Mouse (Mus musculus): Measurements from ENCODE around the gene Gm49384. TPM values are rescaled to one million over a fixed set of nuclear protein-coding genes. Genes with fewer than 3 reads are reported as not detected.
A peak's percentile ranks its signal among the peaks of the same experiment; 100 is the strongest.

Gene Gm49384
- polyA plus RNA-seq, 1 experiment from 2014 or later: 25.8 TPM

DNA sequence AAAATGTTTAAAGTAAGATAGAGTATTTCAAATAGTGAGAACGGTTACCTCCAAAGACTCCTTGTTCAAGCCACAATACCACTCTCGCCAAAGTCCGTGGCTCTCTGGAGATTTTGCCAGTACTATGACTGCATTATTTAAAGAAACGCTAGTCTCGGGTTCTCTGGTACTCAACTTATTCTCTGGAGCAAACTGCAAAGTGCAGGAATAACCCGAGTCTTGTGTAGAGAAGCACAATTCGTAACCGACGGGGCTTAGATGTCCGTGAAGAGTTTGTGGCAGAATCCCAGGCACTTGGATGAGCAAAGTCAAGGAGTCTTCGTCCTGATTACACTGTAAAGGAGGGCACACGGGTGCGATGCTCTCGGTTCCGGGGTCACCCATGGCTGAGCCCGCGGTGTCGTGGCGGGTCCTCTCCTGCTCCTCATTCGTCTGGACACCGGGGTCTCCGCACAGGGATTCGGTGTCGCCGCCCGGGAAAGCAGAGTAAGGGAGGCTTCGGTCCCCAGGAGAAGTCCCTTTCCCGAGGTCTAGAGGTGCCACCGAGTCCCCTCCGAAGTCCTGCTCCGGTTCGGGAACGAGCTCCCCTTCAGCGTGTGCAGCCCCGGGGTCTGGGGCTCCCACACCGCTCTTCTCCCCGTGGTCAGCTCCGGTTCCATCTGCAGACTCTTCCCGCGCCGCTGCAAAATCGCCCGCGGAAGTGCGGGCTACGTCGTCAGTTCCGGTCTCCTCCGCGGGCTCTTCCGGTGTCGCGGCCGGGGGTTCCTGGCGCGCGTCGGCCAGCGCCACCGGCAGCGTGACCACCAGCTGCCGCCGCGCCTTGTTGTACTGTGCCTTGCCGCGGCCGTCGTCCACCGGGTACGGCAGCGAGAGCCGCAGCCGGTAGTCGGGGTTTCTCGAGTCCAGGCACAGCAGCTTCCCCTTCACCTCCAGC, 7.4 kb downstream of the Gm49384 start, which contains the start of gene Gm49383:
Gene Gm49383 (minus strand): TSS at position 661 of the 934 bp plus-strand sequence.
- Histone ChIP-seq H3K9me3 (ENCODE audit: control insufficient read depth, low read length) (no peaks in the 10 kb centered on the region), H3K4me1 (replicated peaks; ENCODE audit: control insufficient read depth, insufficient read depth, low read length) (peaks cover 4% of the 10 kb centered on the region; the same call in 1 of the 2 replicates), H3K4me2 (ENCODE audit: low read length) (peak within 1 kb of the TSS; percentile 86), H3K27me3 (replicated peaks; ENCODE audit: control insufficient read depth, insufficient read depth, low read length) (no peaks in the 10 kb centered on the region), H3K9ac (ENCODE audit: low read length) (peak within 1 kb of the TSS; percentile 84), H3K36me3 (ENCODE audit: control insufficient read depth, insufficient read depth, low read length) (peaks cover 30% of the 10 kb centered on the region), H3K27ac (ENCODE audit: low read depth) (peak within 1 kb of the TSS; percentile 78), H3K4me3 (ENCODE audit: low read depth, low read length) (peak within 1 kb of the TSS; percentile 98)
- ATAC-seq (replicated peaks; ENCODE audit: low FRiP score, low TSS enrichment, low read depth) (peak; percentile 74), DNase-seq (ENCODE audit: low spot score) (peak; percentile 86)
- under 1% methylated on average over 75 of the region's 75 CpGs for WGBS

DNA sequence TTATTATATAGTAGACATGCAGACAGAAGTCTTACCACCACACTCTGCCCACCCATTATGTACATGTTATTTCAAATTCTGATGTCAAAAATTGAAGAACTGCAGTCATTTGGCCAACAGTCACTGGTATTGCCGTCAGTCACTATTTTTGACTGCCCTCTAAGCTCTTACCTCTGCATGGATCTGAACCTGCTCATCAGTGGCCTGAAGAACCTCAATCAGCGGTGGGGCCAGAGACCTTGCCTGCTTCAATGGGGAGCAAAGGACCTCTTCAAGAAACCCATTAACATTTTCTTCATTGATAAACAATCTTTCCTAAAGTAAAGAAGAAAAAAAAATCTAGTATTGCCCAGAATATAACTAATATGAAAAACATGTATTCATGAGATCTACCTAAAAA, 11.4 kb downstream of the Gm49384 start:
- ATAC-seq (replicated peaks; ENCODE audit: low FRiP score, low TSS enrichment, low read depth): no peak
- WGBS: 96% methylated on average over 2 of the region's 2 CpGs

GRCm38 (mm10) chr12:69191396-69191795, 12.7 kb downstream of the Gm49384 start:
- DNase-seq (ENCODE audit: low spot score): no peak
- H3K36me3 ChIP-seq (ENCODE audit: control insufficient read depth, insufficient read depth, low read length): peaks cover 34% of the 10 kb centered on the region
- no peaks in the 10 kb centered on the region for H3K27me3 ChIP-seq (replicated peaks; ENCODE audit: control insufficient read depth, insufficient read depth, low read length)
- H3K4me2 ChIP-seq (ENCODE audit: low read length): no peak overlapping the region
- no peak overlapping the region for H3K27ac ChIP-seq (ENCODE audit: low read depth)
- peaks cover 7% of the 10 kb centered on the region; the same call in 1 of the 2 replicates for H3K4me1 ChIP-seq (replicated peaks; ENCODE audit: control insufficient read depth, insufficient read depth, low read length)
- ATAC-seq (replicated peaks; ENCODE audit: low FRiP score, low TSS enrichment, low read depth): no peak
- H3K4me3 ChIP-seq (ENCODE audit: low read depth, low read length): no peak overlapping the region
- H3K9ac ChIP-seq (ENCODE audit: low read length): no peak overlapping the region
- WGBS: 91% methylated on average over 5 of the region's 5 CpGs
- no peaks in the 10 kb centered on the region for H3K9me3 ChIP-seq (ENCODE audit: control insufficient read depth, low read length)

More for the DNA sequence above, 11.4 kb downstream of the Gm49384 start:
- Histone ChIP-seq H3K4me3 (ENCODE audit: low read depth, low read length) (no peak overlapping the region), H3K9ac (ENCODE audit: low read length) (no peak overlapping the region), H3K4me1 (replicated peaks; ENCODE audit: control insufficient read depth, insufficient read depth, low read length) (no peaks in the 10 kb centered on the region), H3K27ac (ENCODE audit: low read depth) (no peak overlapping the region), H3K36me3 (ENCODE audit: control insufficient read depth, insufficient read depth, low read length) (peaks cover 31% of the 10 kb centered on the region), H3K27me3 (replicated peaks; ENCODE audit: control insufficient read depth, insufficient read depth, low read length) (no peaks in the 10 kb centered on the region), H3K4me2 (ENCODE audit: low read length) (no peak overlapping the region), H3K9me3 (ENCODE audit: control insufficient read depth, low read length) (no peaks in the 10 kb centered on the region)
- DNase-seq (ENCODE audit: low spot score): no peak

GRCm38 (mm10) chr12:69190522-69190921, 13.5 kb downstream of the Gm49384 start:
- ATAC-seq (replicated peaks; ENCODE audit: low FRiP score, low TSS enrichment, low read depth): no peak
- no peak for DNase-seq (ENCODE audit: low spot score)
- peaks cover 9% of the 10 kb centered on the region for H3K4me1 ChIP-seq (replicated peaks; ENCODE audit: control insufficient read depth, insufficient read depth, low read length)
- no peak overlapping the region for H3K4me3 ChIP-seq (ENCODE audit: low read depth, low read length)
- H3K9ac ChIP-seq (ENCODE audit: low read length): no peak overlapping the region
- H3K27ac ChIP-seq (ENCODE audit: low read depth): no peak overlapping the region
- peaks cover 34% of the 10 kb centered on the region for H3K36me3 ChIP-seq (ENCODE audit: control insufficient read depth, insufficient read depth, low read length)
- no peak overlapping the region for H3K4me2 ChIP-seq (ENCODE audit: low read length)
- H3K27me3 ChIP-seq (replicated peaks; ENCODE audit: control insufficient read depth, insufficient read depth, low read length): no peaks in the 10 kb centered on the region
- WGBS: 98% methylated on average over 1 of the region's 1 CpGs
- no peaks in the 10 kb centered on the region for H3K9me3 ChIP-seq (ENCODE audit: control insufficient read depth, low read length)

DNA sequence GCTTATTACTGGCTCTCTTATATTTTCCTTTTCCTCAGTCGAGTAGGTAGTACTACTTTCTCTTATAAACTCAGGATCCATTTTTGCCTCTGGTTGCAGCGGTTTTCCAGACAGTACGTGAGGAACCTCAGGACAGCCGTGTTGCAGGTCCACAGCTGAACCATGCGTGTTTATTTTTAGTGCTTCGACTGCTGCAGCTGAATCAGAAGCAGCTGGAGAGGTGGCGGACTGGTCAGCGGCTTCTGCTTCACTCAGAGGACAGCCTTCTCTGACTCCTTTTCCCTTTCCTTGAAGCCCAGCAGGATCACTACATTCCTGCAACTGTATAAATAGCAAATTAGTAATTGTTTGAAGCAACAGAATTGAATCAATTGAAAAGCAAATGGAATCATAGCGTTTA, 14.0 kb downstream of the Gm49384 start:
- Histone ChIP-seq H3K36me3 (ENCODE audit: control insufficient read depth, insufficient read depth, low read length) (peaks cover 34% of the 10 kb centered on the region), H3K9me3 (ENCODE audit: control insufficient read depth, low read length) (no peaks in the 10 kb centered on the region), H3K4me3 (ENCODE audit: low read depth, low read length) (no peak overlapping the region), H3K4me1 (replicated peaks; ENCODE audit: control insufficient read depth, insufficient read depth, low read length) (peaks cover 14% of the 10 kb centered on the region), H3K9ac (ENCODE audit: low read length) (no peak overlapping the region), H3K27ac (ENCODE audit: low read depth) (no peak overlapping the region), H3K27me3 (replicated peaks; ENCODE audit: control insufficient read depth, insufficient read depth, low read length) (no peaks in the 10 kb centered on the region), H3K4me2 (ENCODE audit: low read length) (no peak overlapping the region)
- WGBS: 85% methylated on average over 9 of the region's 9 CpGs
- DNase-seq (ENCODE audit: low spot score) (no peak), ATAC-seq (replicated peaks; ENCODE audit: low FRiP score, low TSS enrichment, low read depth) (no peak)

- Histone ChIP-seq H3K4me1 (replicated peaks; ENCODE audit: control insufficient read depth, insufficient read depth, low read length) (peaks cover 16% of the 10 kb centered on the region), H3K4me2 (ENCODE audit: low read length) (0 out of 2 replicates have a peak overlapping the region, but pooled peaks have one; percentile 1), H3K9ac (ENCODE audit: low read length) (no peak overlapping the region), H3K4me3 (ENCODE audit: low read depth, low read length) (no peak overlapping the region), H3K9me3 (ENCODE audit: control insufficient read depth, low read length) (no peaks in the 10 kb centered on the region), H3K36me3 (ENCODE audit: control insufficient read depth, insufficient read depth, low read length) (peaks cover 33% of the 10 kb centered on the region), H3K27ac (ENCODE audit: low read depth) (no peak overlapping the region), H3K27me3 (replicated peaks; ENCODE audit: control insufficient read depth, insufficient read depth, low read length) (no peaks in the 10 kb centered on the region)
- DNase-seq (ENCODE audit: low spot score): no peak
- 68% methylated on average over 5 of the region's 5 CpGs for WGBS
- no peak for ATAC-seq (replicated peaks; ENCODE audit: low FRiP score, low TSS enrichment, low read depth)
Measured at GRCm38 (mm10) chr12:69186811-69187471, 17.1 kb downstream of the Gm49384 start.

DNA sequence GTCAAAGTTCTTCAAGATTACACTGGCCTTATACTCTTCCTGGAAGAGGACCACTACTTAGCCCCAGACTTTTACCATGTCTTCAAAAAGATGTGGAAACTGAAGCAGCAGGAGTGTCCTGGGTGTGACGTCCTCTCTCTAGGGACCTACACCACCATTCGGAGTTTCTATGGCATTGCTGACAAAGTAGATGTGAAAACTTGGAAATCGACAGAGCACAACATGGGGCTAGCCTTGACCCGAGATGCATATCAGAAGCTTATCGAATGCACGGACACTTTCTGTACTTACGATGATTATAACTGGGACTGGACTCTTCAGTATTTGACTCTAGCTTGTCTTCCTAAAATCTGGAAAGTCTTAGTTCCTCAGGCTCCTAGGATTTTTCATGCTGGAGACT, 18.7 kb downstream of the Gm49384 start:
- no peaks in the 10 kb centered on the region for H3K9me3 ChIP-seq (ENCODE audit: control insufficient read depth, low read length)
- no peak for ATAC-seq (replicated peaks; ENCODE audit: low FRiP score, low TSS enrichment, low read depth)
- H3K4me1 ChIP-seq (replicated peaks; ENCODE audit: control insufficient read depth, insufficient read depth, low read length): peaks cover 16% of the 10 kb centered on the region
- WGBS: 84% methylated on average over 7 of the region's 7 CpGs
- no peaks in the 10 kb centered on the region for H3K27me3 ChIP-seq (replicated peaks; ENCODE audit: control insufficient read depth, insufficient read depth, low read length)
- DNase-seq (ENCODE audit: low spot score): no peak
- H3K9ac ChIP-seq (ENCODE audit: low read length): peak overlapping the region; percentile 81
- no peak overlapping the region for H3K27ac ChIP-seq (ENCODE audit: low read depth)
- peak overlapping the region; percentile 89 for H3K4me2 ChIP-seq (ENCODE audit: low read length)
- H3K4me3 ChIP-seq (ENCODE audit: low read depth, low read length): peak overlapping the region; percentile 88
- H3K36me3 ChIP-seq (ENCODE audit: control insufficient read depth, insufficient read depth, low read length): peaks cover 28% of the 10 kb centered on the region

GRCm38 (mm10) chr12:69184342-69185295, 19.4 kb downstream of the Gm49384 start:
- peaks cover 16% of the 10 kb centered on the region for H3K4me1 ChIP-seq (replicated peaks; ENCODE audit: control insufficient read depth, insufficient read depth, low read length)
- H3K27me3 ChIP-seq (replicated peaks; ENCODE audit: control insufficient read depth, insufficient read depth, low read length): no peaks in the 10 kb centered on the region
- peak overlapping the region; percentile 89 for H3K4me2 ChIP-seq (ENCODE audit: low read length)
- peak overlapping the region; percentile 83 for H3K27ac ChIP-seq (ENCODE audit: low read depth)
- peak; percentile 79 for DNase-seq (ENCODE audit: low spot score)
- H3K9ac ChIP-seq (ENCODE audit: low read length): peak overlapping the region; percentile 81
- peak overlapping the region; percentile 88 for H3K4me3 ChIP-seq (ENCODE audit: low read depth, low read length)
- H3K9me3 ChIP-seq (ENCODE audit: control insufficient read depth, low read length): no peaks in the 10 kb centered on the region
- peak; percentile 56 for ATAC-seq (replicated peaks; ENCODE audit: low FRiP score, low TSS enrichment, low read depth)
- peaks cover 23% of the 10 kb centered on the region for H3K36me3 ChIP-seq (ENCODE audit: control insufficient read depth, insufficient read depth, low read length)
- 2% methylated on average over 80 of the region's 86 CpGs for WGBS

All from intestine, embryonic 14.5 days (tissue).